Mouse (Mus musculus) liver, adult 2 months (tissue): Measurements from ENCODE around the gene Stab1.

ENCODE experiments used
- CTCF ChIP-seq: fragments of 200-500 bp; IDR thresholded peaks from 2 replicates; pipeline ENCODE4 v1.5.1; 2011; ENCODE audit warnings: low read depth, low read length, control low read depth
- POLR2A ChIP-seq: fragments of 200-500 bp; IDR thresholded peaks from 2 replicates; pipeline ENCODE4 v1.6.1; 2011; ENCODE audit warnings: low read length, control low read depth; ENCODE audit not compliant: insufficient read depth; ENCODE audit errors: extremely low read depth

DNA sequence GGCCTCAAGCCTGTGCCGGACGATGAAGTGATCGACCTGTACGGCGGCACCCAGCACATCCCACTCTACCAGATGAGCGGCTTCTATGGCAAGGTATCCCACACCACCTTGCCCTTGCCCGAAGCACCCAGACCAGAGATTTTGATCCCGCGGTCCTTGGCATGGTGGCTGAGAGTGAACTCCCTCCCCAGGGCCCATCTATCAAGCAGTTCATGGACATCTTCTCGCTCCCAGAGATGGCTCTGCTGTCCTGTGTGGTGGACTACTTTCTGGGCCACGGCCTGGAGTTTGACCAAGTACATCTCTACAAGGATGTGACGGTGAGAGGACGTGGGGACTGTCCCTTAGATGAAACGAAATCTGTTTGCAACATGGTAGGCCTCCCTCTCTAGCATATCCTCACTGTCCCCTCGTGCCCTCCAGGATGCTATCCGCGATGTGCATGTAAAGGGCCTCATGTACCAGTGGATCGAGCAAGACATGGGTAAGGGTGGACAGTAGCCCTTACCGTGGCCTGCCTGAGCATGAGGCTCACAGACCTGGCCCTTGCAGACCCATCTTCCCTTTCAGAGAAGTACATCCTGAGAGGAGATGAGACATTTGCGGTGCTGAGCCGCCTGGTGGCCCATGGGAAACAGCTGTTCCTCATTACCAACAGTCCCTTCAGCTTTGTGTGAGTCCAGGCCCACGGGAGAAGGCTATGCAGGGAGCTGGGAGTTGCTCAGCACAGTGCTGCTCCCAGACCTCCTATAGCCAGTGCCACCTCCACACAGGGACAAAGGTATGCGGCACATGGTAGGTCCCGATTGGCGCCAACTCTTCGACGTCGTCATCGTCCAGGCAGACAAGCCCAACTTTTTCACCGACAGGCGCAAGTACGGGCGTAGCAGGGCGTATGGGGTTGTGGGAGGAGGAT lies 32.7 kb downstream of the Stab1 start:
- TF ChIP-seq CTCF (no peak), POLR2A (no peak)
